Mouse (Mus musculus) heart, embryonic 14.5 days (tissue): ENCODE measurements around the gene Lmod3. TPM values are rescaled to one million over a fixed set of nuclear protein-coding genes. Genes with fewer than 3 reads are reported as not detected.

Source experiments
- ATAC-seq: fragments of 200-750 bp; cut with Nextera tagmentation; 2 replicates; pipeline ENCODE4 v1.8.0; 2017; ENCODE audit warnings: low read depth, moderate TSS enrichment; ENCODE audit not compliant: insufficient number of reproducible peaks, insufficient read depth, low FRiP score
- H3K27ac ChIP-seq, 2 experiments: fragments of 200-500 bp in 1 of 2; fragments of 300-500 bp in 1 of 2; sonication (generic) in 1 of 2; replicated peaks in 1 of 2; 2 replicates each; pipeline ENCODE4 v1.5.1; 2012 to 2014; ENCODE audit warnings: low read depth in 2 of 2, low read length in 2 of 2, control low read depth in 1 of 2, mild to moderate bottlenecking in 1 of 2, mixed read lengths in 1 of 2; ENCODE audit not compliant: control insufficient read depth in 1 of 2, insufficient read depth in 1 of 2
- H3K27me3 ChIP-seq: fragments of 300-500 bp; sonication (generic); 2 replicates; pipeline ENCODE4 v1.6.1; 2014; ENCODE audit warnings: mild to moderate bottlenecking, low read length, control low read depth; ENCODE audit not compliant: control insufficient read depth, insufficient read depth
- H3K36me3 ChIP-seq: fragments of 300-500 bp; sonication (generic); 2 replicates; pipeline ENCODE4 v1.6.1; 2014; ENCODE audit warnings: mild to moderate bottlenecking, control low read depth, low read length, mixed read lengths; ENCODE audit not compliant: control insufficient read depth, insufficient read depth
- H3K4me1 ChIP-seq, 2 experiments: fragments of 200-500 bp in 1 of 2; fragments of 300-500 bp in 1 of 2; sonication (generic) in 1 of 2; 2 replicates each; pipeline ENCODE4 v1.6.1; 2012 to 2014; ENCODE audit warnings: low read length in 2 of 2, control low read depth in 1 of 2, mixed read lengths in 1 of 2; ENCODE audit not compliant: control insufficient read depth in 2 of 2, insufficient read depth in 2 of 2
- H3K4me2 ChIP-seq: fragments of 300-500 bp; sonication (generic); 2 replicates; pipeline ENCODE4 v1.6.1; 2014; ENCODE audit warnings: mild to moderate bottlenecking, low read length
- H3K4me3 ChIP-seq, 2 experiments: fragments of 200-500 bp in 1 of 2; fragments of 300-500 bp in 1 of 2; sonication (generic) in 1 of 2; 2 replicates each; pipeline ENCODE4 v1.5.1; 2012 to 2014; ENCODE audit warnings: low read length in 2 of 2, mild to moderate bottlenecking in 2 of 2, control low read depth in 1 of 2, low read depth in 1 of 2, moderate library complexity in 1 of 2; ENCODE audit not compliant: control insufficient read depth in 1 of 2, insufficient read depth in 1 of 2
- H3K9ac ChIP-seq: fragments of 300-500 bp; sonication (generic); 2 replicates; pipeline ENCODE4 v1.6.1; 2014; ENCODE audit warnings: mild to moderate bottlenecking, low read length
- H3K9me3 ChIP-seq: fragments of 300-500 bp; sonication (generic); 2 replicates; pipeline ENCODE4 v1.6.1; 2016; ENCODE audit warnings: low read length, control low read depth; ENCODE audit not compliant: control insufficient read depth
- WGBS: fragments of 180-500 bp; shearing (Covaris S2); extraction: QIAGEN DNeasy Blood & Tissue Kit; methylation state at CpG from one replicate; pipeline ENCODE4 v1.1.7; 2014; 5-methylcytosine and 5-hydroxymethylcytosine counted together
- polyA plus RNA-seq: library from polyadenylated mRNA; unstranded; fragments of >200 nt; fragmentation: Nextera tagmentation; extraction: Ambion mirVana; gene quantifications from 2 replicates; pipeline ENCODE4 v1.2.1, GENCODE M21; 2014

Lmod3 gene
- polyA plus RNA-seq, 1 experiment from 2014 or later: 21.7 TPM

GRCm38 (mm10) chr6:97211981-97212380 is 40.6 kb downstream of the Lmod3 start:
- Histone ChIP-seq H3K4me3 (peak overlapping the region; percentile 10 to 84), H3K36me3 (peaks cover 12% of the 10 kb centered on the region), H3K9ac (peak overlapping the region; percentile 92), H3K4me1 (peaks cover 9 to 38% of the 10 kb centered on the region in 2 experiments), H3K27ac (peak overlapping the region in 1 of 2 experiments; percentile 31; a peak in 2 of 4 replicates), H3K4me2 (peak overlapping the region; percentile 89), H3K9me3 (0 out of 2 replicates have a peak, but pooled peaks cover 3% of the 10 kb centered on the region), H3K27me3 (no peaks in the 10 kb centered on the region)
- 50% methylated on average over 12 of the region's 12 CpGs for WGBS
- no peak for ATAC-seq

GRCm38 (mm10) chr6:97210962-97211601 is 41.5 kb downstream of the Lmod3 start:
- Histone ChIP-seq H3K4me1 (peaks cover 9 to 34% of the 10 kb centered on the region in 2 experiments), H3K27me3 (no peaks in the 10 kb centered on the region), H3K4me3 (peak overlapping the region; percentile 84 to 100), H3K9ac (peak overlapping the region; percentile 92), H3K36me3 (peaks cover 12% of the 10 kb centered on the region), H3K4me2 (peak overlapping the region; percentile 89), H3K27ac (peak overlapping the region; percentile 82 to 90), H3K9me3 (0 out of 2 replicates have a peak, but pooled peaks cover 3% of the 10 kb centered on the region)
- peak; percentile 59 for ATAC-seq
- WGBS: under 1% methylated on average over 22 of the region's 22 CpGs

GRCm38 (mm10) chr6:97210191-97210961 is 42.2 kb downstream of the Lmod3 start, which contains the start of gene Arl6ip5:
Arl6ip5 (plus strand) TSS chr6:97210689.
- 8% methylated on average over 32 of the region's 32 CpGs for WGBS
- Histone ChIP-seq H3K4me1 (peaks cover 9 to 30% of the 10 kb centered on the region in 2 experiments), H3K27ac (peak within 1 kb of the TSS; percentile 82 to 90), H3K4me2 (peak within 1 kb of the TSS; percentile 89), H3K9ac (peak within 1 kb of the TSS; percentile 92), H3K9me3 (0 out of 2 replicates have a peak, but pooled peaks cover 3% of the 10 kb centered on the region), H3K36me3 (peaks cover 10% of the 10 kb centered on the region), H3K4me3 (peak within 1 kb of the TSS; percentile 84 to 100), H3K27me3 (no peaks in the 10 kb centered on the region)
- ATAC-seq: peak; percentile 58

- Histone ChIP-seq H3K9me3 (no peaks in the 10 kb centered on the region), H3K27me3 (no peaks in the 10 kb centered on the region), H3K36me3 (peaks cover 4% of the 10 kb centered on the region), H3K4me3 (no peak overlapping the region), H3K4me1 (peaks cover 9 to 29% of the 10 kb centered on the region in 2 experiments), H3K9ac (no peak overlapping the region), H3K4me2 (no peak overlapping the region), H3K27ac (no peak overlapping the region)
- ATAC-seq: no peak
- WGBS: 86% methylated on average over 4 of the region's 4 CpGs
These were observed 42.8 kb downstream of the Lmod3 start for GRCm38 (mm10) chr6:97209751-97210150.

GRCm38 (mm10) chr6:97209201-97209600 is 43.4 kb downstream of the Lmod3 start:
- no peaks in the 10 kb centered on the region for H3K27me3 ChIP-seq
- no peak overlapping the region for H3K9ac ChIP-seq
- no peaks in the 10 kb centered on the region for H3K36me3 ChIP-seq
- H3K27ac ChIP-seq: no peak overlapping the region
- H3K9me3 ChIP-seq: no peaks in the 10 kb centered on the region
- no peak overlapping the region for H3K4me3 ChIP-seq
- H3K4me1 ChIP-seq: peaks cover 11 to 34% of the 10 kb centered on the region in 2 experiments
- WGBS: 57% methylated on average over 3 of the region's 3 CpGs
- no peak overlapping the region for H3K4me2 ChIP-seq
- no peak for ATAC-seq

GRCm38 (mm10) chr6:97208406-97208805 is 44.2 kb downstream of the Lmod3 start:
- Histone ChIP-seq H3K36me3 (no peaks in the 10 kb centered on the region), H3K4me3 (no peak overlapping the region), H3K4me2 (no peak overlapping the region), H3K27ac (peak overlapping the region; percentile 4 to 27; a peak in 1 of 4 replicates), H3K9ac (no peak overlapping the region), H3K27me3 (no peaks in the 10 kb centered on the region), H3K4me1 (peaks cover 11 to 36% of the 10 kb centered on the region in 2 experiments), H3K9me3 (no peaks in the 10 kb centered on the region)
- 51% methylated on average over 3 of the region's 3 CpGs for WGBS
- ATAC-seq: no peak

- Histone ChIP-seq H3K4me1 (peaks cover 8 to 26% of the 10 kb centered on the region in 2 experiments), H3K9ac (no peak overlapping the region), H3K36me3 (peaks cover 5% of the 10 kb centered on the region), H3K4me2 (no peak overlapping the region), H3K27me3 (no peaks in the 10 kb centered on the region), H3K4me3 (no peak overlapping the region), H3K9me3 (no peaks in the 10 kb centered on the region), H3K27ac (no peak overlapping the region)
- no peak for ATAC-seq
- 75% methylated on average over 4 of the region's 4 CpGs for WGBS
These were observed 45.5 kb downstream of the Lmod3 start for GRCm38 (mm10) chr6:97207085-97207484.
